Mouse (Mus musculus): ENCODE data around the gene Crabp1.
A peak's percentile ranks its signal among the peaks of the same experiment; 100 is the strongest.

Gene Crabp1

GRCm38 (mm10) chr9:54770140-54770780, 5.7 kb downstream of the Crabp1 start:
- DNase-seq (ENCODE audit: low read depth, low spot score), result no peak

GRCm38 (mm10) chr9:54776451-54776982, 12.0 kb downstream of the Crabp1 start:
- no peak for DNase-seq (ENCODE audit: low read depth, low spot score)

GRCm38 (mm10) chr9:54779280-54779679, 14.7 kb downstream of the Crabp1 start:
- DNase-seq (ENCODE audit: low read depth, low spot score), result no peak

GRCm38 (mm10) chr9:54782504-54782903, 18.0 kb downstream of the Crabp1 start:
- DNase-seq (ENCODE audit: low read depth, low spot score), result no peak

- DNase-seq (ENCODE audit: low read depth, low spot score), result peak; percentile 80
These were observed 19.5 kb downstream of the Crabp1 start for GRCm38 (mm10) chr9:54784003-54784402.

GRCm38 (mm10) chr9:54785215-54785614, 20.7 kb downstream of the Crabp1 start:
- DNase-seq (ENCODE audit: low read depth, low spot score), result no peak

- DNase-seq (ENCODE audit: low read depth, low spot score), result no peak
These were observed 21.5 kb downstream of the Crabp1 start for GRCm38 (mm10) chr9:54786083-54786482.

- DNase-seq (ENCODE audit: low read depth, low spot score), result peak; percentile 95
These were observed 23.2 kb downstream of the Crabp1 start for GRCm38 (mm10) chr9:54787760-54788159.

- no peak for DNase-seq (ENCODE audit: low read depth, low spot score)
These were observed 25.7 kb downstream of the Crabp1 start for GRCm38 (mm10) chr9:54790271-54790670.

GRCm38 (mm10) chr9:54801460-54801961, 37.0 kb downstream of the Crabp1 start:
- peak; percentile 69 for DNase-seq (ENCODE audit: low read depth, low spot score)

GRCm38 (mm10) chr9:54802749-54803679, 38.5 kb downstream of the Crabp1 start:
- DNase-seq (ENCODE audit: low read depth, low spot score), result peak; percentile 97

- no peak for DNase-seq (ENCODE audit: low read depth, low spot score)
These were observed 39.8 kb downstream of the Crabp1 start for GRCm38 (mm10) chr9:54804351-54804750.

GRCm38 (mm10) chr9:54807761-54808160, 43.2 kb downstream of the Crabp1 start:
- no peak for DNase-seq (ENCODE audit: low read depth, low spot score)

GRCm38 (mm10) chr9:54809953-54810352, 45.4 kb downstream of the Crabp1 start:
- no peak for DNase-seq (ENCODE audit: low read depth, low spot score)

- DNase-seq (ENCODE audit: low read depth, low spot score), result no peak
These were observed 52.1 kb downstream of the Crabp1 start for GRCm38 (mm10) chr9:54816508-54817201.

GRCm38 (mm10) chr9:54821442-54822100, 57.0 kb downstream of the Crabp1 start:
- peak; percentile 84 for DNase-seq (ENCODE audit: low read depth, low spot score)
